Mouse (Mus musculus) G1E (cell line): ENCODE measurements around the gene Sec14l3.

Source experiments
- CTCF ChIP-seq: IDR thresholded peaks from 2 replicates; pipeline ENCODE4 v1.5.1; 2012; ENCODE audit warnings: low read depth, low read length, inconsistent platforms, mixed read lengths
- GATA1 ChIP-seq: IDR thresholded peaks from 2 replicates; pipeline ENCODE4 v1.6.1; 2012; ENCODE audit warnings: borderline replicate concordance, low read length, inconsistent platforms, mixed read lengths
- POLR2AphosphoS5 ChIP-seq: IDR thresholded peaks from 2 replicates; pipeline ENCODE4 v1.6.1; 2012; ENCODE audit warnings: low read depth, low read length, inconsistent platforms; ENCODE audit not compliant: insufficient replicate concordance

DNA sequence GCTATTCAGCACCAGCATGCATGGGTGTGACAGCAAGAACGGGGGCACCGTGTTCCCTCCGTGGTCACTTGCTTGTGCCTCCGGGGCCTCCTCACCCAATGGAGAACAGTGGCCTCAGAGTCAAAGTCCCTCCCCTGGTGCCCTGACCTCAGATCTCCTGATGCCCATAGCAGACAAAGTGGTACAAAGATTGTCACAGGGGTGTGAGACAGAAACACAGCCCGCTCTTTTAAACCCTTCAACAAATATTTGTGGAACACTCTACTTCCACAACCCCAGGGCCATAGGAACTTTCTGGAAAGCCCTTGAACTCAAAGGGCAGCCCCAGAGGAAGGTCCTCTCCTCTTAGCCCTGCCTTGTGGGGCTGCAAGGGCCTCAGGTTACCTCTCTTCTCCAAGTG lies 57.6 kb downstream of the Sec14l3 start:
- TF ChIP-seq CTCF (no peak), GATA1 (no peak), POLR2AphosphoS5 (no peak)
